Mouse (Mus musculus) bone marrow, adult 2 months (tissue): ENCODE measurements at regions not wholly inside any gene's neighbourhood (a gene's known extent, or its start where the extent isn't known, plus 50 kb on each side); places are given as distances from the start of the nearest gene placed in this dataset.

Experiments used
- CTCF ChIP-seq: fragments of 200-500 bp; IDR thresholded peaks from 2 replicates; pipeline ENCODE4 v1.5.1; 2011; ENCODE audit warnings: low read length, control low read depth; ENCODE audit not compliant: control insufficient read depth, insufficient read depth
- POLR2A ChIP-seq: fragments of 200-500 bp; IDR thresholded peaks from 2 replicates; pipeline ENCODE4 v1.6.1; 2011; ENCODE audit warnings: low read depth, mild to moderate bottlenecking, control low read depth, low read length, borderline replicate concordance; ENCODE audit not compliant: control insufficient read depth

- no peak for TF ChIP-seq CTCF
- no peak for TF ChIP-seq POLR2A
Observed at GRCm38 (mm10) chr11:24293209-24293608, 215.4 kb downstream of the Bcl11a start.
